ENCODE assay signal across 18 mouse cellular contexts in the genomic region with DNA sequence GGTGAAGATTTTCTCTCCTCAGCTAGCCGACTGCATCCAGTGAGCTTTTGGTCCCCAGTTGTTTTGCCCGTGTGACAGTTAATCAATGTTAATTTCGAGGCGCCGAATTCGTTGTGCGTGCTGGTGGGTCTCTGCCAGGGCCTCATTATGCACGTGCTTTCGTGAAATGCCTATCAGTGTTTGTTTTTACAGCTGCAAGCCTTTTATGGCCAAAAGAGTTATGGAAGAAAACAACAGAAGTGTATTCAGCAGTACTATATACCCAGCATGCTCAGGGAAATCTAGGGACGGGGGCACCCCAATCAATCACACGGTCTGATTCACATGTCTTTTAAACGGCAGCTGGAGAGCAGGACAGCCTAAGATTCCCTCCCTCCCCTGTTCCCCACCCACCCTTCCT.
DNase-seq lines count a peak whose midpoint lies in the region; ATAC-seq lines count a peak whose summit lies in the region.
"Had no signal": no experiment of that assay in that cellular context is flagged by ENCODE, and none has a peak within 500 bp of the region (broad histone marks: within the 10 kb centered on the region; RNA-seq: fewer than 3 reads in every experiment).

No protein-coding gene starts in this region.

- H3K36me3 ChIP-seq in midbrain, embryonic 12.5 days = no peaks in the 10 kb centered on the region
- H3K36me3 ChIP-seq in midbrain, embryonic 11.5 days (ENCODE audit: control insufficient read depth, insufficient read depth, low read length) = no peaks in the 10 kb centered on the region
- no peaks in the 10 kb centered on the region for H3K36me3 ChIP-seq in embryonic facial prominence, embryonic 15.5 days
- no peaks in the 10 kb centered on the region for H3K36me3 ChIP-seq in hindbrain, embryonic 13.5 days
- no peaks in the 10 kb centered on the region for H3K36me3 ChIP-seq in neural tube, embryonic 14.5 days (ENCODE audit: control insufficient read depth, insufficient read depth, low read length)
- H3K36me3 ChIP-seq: embryonic facial prominence, embryonic 12.5 days; heart, embryonic 13.5 days had no signal

- no peak overlapping the region for H3K9ac ChIP-seq in midbrain, embryonic 12.5 days (replicated peaks)
- no peak overlapping the region for H3K9ac ChIP-seq in midbrain, embryonic 11.5 days (ENCODE audit: low read length)
- no peak overlapping the region for H3K9ac ChIP-seq in embryonic facial prominence, embryonic 15.5 days
- 0 out of 2 replicates have a peak overlapping the region, but pooled peaks have one; percentile 46 for H3K9ac ChIP-seq in hindbrain, embryonic 13.5 days
- no peak overlapping the region for H3K9ac ChIP-seq in neural tube, embryonic 14.5 days (replicated peaks; ENCODE audit: low read depth, low read length)
- H3K9ac ChIP-seq: embryonic facial prominence, embryonic 12.5 days; heart, embryonic 13.5 days had no signal

- 0 out of 2 replicates have a peak overlapping the region, but pooled peaks have one; percentile 46 for H3K27ac ChIP-seq in midbrain, embryonic 12.5 days (replicated peaks)
- no peak overlapping the region for H3K27ac ChIP-seq in midbrain, embryonic 11.5 days (ENCODE audit: low read depth, low read length)
- H3K27ac ChIP-seq in embryonic facial prominence, embryonic 15.5 days (replicated peaks) = no peak overlapping the region
- peak overlapping the region; percentile 76 for H3K27ac ChIP-seq in hindbrain, embryonic 13.5 days
- no peak overlapping the region for H3K27ac ChIP-seq in neural tube, embryonic 14.5 days (ENCODE audit: low read depth, low read length)
- H3K27ac ChIP-seq: embryonic facial prominence, embryonic 12.5 days; heart, embryonic 13.5 days; layer of hippocampus, adult 2 months had no signal

- H3K4me2 ChIP-seq in midbrain, embryonic 12.5 days (replicated peaks) = peak overlapping the region; percentile 14; the same call in 1 of the 2 replicates
- no peak overlapping the region for H3K4me2 ChIP-seq in midbrain, embryonic 11.5 days
- peak overlapping the region; percentile 7; the same call in 1 of the 2 replicates for H3K4me2 ChIP-seq in embryonic facial prominence, embryonic 15.5 days (replicated peaks)
- peak overlapping the region; percentile 46 for H3K4me2 ChIP-seq in hindbrain, embryonic 13.5 days
- 0 out of 2 replicates have a peak overlapping the region, but pooled peaks have one; percentile 14 for H3K4me2 ChIP-seq in neural tube, embryonic 14.5 days (ENCODE audit: low read depth, low read length)
- H3K4me2 ChIP-seq: embryonic facial prominence, embryonic 12.5 days; heart, embryonic 13.5 days had no signal

- H3K9me3 ChIP-seq in midbrain, embryonic 12.5 days = no peaks in the 10 kb centered on the region
- H3K9me3 ChIP-seq in midbrain, embryonic 11.5 days (ENCODE audit: control insufficient read depth, low read length) = no peaks in the 10 kb centered on the region
- no peaks in the 10 kb centered on the region for H3K9me3 ChIP-seq in embryonic facial prominence, embryonic 15.5 days (replicated peaks)
- H3K9me3 ChIP-seq in hindbrain, embryonic 13.5 days = no peaks in the 10 kb centered on the region
- no peaks in the 10 kb centered on the region for H3K9me3 ChIP-seq in neural tube, embryonic 14.5 days (ENCODE audit: control insufficient read depth, low read length)
- H3K9me3 ChIP-seq: heart, embryonic 13.5 days; megakaryocyte, embryonic 14.5 days had no signal

- DNase-seq in midbrain, embryonic 11.5 days (ENCODE audit: low spot score, missing footprints) = no peak
- no peak for DNase-seq in right cerebral cortex, postnatal 14 days
- no peak for DNase-seq in cerebellum, postnatal 36 days
- no peak for DNase-seq in adrenal gland, postnatal 10 days
- DNase-seq: adrenal gland, adult 8-10 months; B cell, adult 2 months; gastrocnemius, postnatal 36 days; kidney, adult 9 months; liver; thymus, adult 18-20 months had no signal

- 56% methylated on average over 12 of the region's 12 CpGs for WGBS in midbrain, embryonic 12.5 days
- 72% methylated on average over 12 of the region's 12 CpGs for WGBS in midbrain, embryonic 11.5 days
- WGBS in embryonic facial prominence, embryonic 15.5 days = 54% methylated on average over 12 of the region's 12 CpGs
- 12% methylated on average over 12 of the region's 12 CpGs for WGBS in hindbrain, embryonic 13.5 days
- WGBS in neural tube, embryonic 14.5 days = 5% methylated on average over 12 of the region's 12 CpGs

- H3K4me3 ChIP-seq in midbrain, embryonic 12.5 days = no peak overlapping the region
- no peak overlapping the region for H3K4me3 ChIP-seq in midbrain, embryonic 11.5 days (ENCODE audit: low read depth, low read length)
- no peak overlapping the region for H3K4me3 ChIP-seq in embryonic facial prominence, embryonic 15.5 days (replicated peaks)
- H3K4me3 ChIP-seq in hindbrain, embryonic 13.5 days = peak overlapping the region; percentile 13
- no peak overlapping the region for H3K4me3 ChIP-seq in neural tube, embryonic 14.5 days (ENCODE audit: low read depth, low read length)
- H3K4me3 ChIP-seq: embryonic facial prominence, embryonic 12.5 days; heart, embryonic 13.5 days; layer of hippocampus, adult 2 months; megakaryocyte, embryonic 14.5 days had no signal

- no peak for ATAC-seq in midbrain, embryonic 12.5 days (ENCODE audit: low FRiP score, low read depth)
- no peak for ATAC-seq in midbrain, embryonic 11.5 days (ENCODE audit: low FRiP score)
- ATAC-seq in embryonic facial prominence, embryonic 15.5 days (ENCODE audit: insufficient number of reproducible peaks, low FRiP score, low TSS enrichment, low read depth) = no peak
- peak; percentile 72 for ATAC-seq in hindbrain, embryonic 13.5 days (ENCODE audit: low FRiP score)
- ATAC-seq in neural tube, embryonic 14.5 days (ENCODE audit: low read depth) = peak; percentile 61; the same call in 1 of the 2 replicates

- H3K4me1 ChIP-seq in midbrain, embryonic 12.5 days = peaks cover 5% of the 10 kb centered on the region; the same call in 1 of the 2 replicates
- no peaks in the 10 kb centered on the region for H3K4me1 ChIP-seq in midbrain, embryonic 11.5 days (ENCODE audit: control insufficient read depth, insufficient read depth, low read length)
- H3K4me1 ChIP-seq in embryonic facial prominence, embryonic 15.5 days = peaks cover 7% of the 10 kb centered on the region; the same call in 1 of the 2 replicates
- peaks cover 16% of the 10 kb centered on the region for H3K4me1 ChIP-seq in hindbrain, embryonic 13.5 days (replicated peaks)
- peaks cover 16% of the 10 kb centered on the region for H3K4me1 ChIP-seq in neural tube, embryonic 14.5 days (ENCODE audit: control insufficient read depth, insufficient read depth, low read length)
- H3K4me1 ChIP-seq: heart, embryonic 13.5 days; megakaryocyte, embryonic 14.5 days had no signal

- H3K27me3 ChIP-seq in midbrain, embryonic 12.5 days = no peaks in the 10 kb centered on the region
- H3K27me3 ChIP-seq in midbrain, embryonic 11.5 days (ENCODE audit: control insufficient read depth, insufficient read depth, low read length) = no peaks in the 10 kb centered on the region
- no peaks in the 10 kb centered on the region for H3K27me3 ChIP-seq in embryonic facial prominence, embryonic 15.5 days
- no peaks in the 10 kb centered on the region for H3K27me3 ChIP-seq in hindbrain, embryonic 13.5 days
- H3K27me3 ChIP-seq in neural tube, embryonic 14.5 days (ENCODE audit: control insufficient read depth, insufficient read depth, low read length) = no peaks in the 10 kb centered on the region
- H3K27me3 ChIP-seq: embryonic facial prominence, embryonic 12.5 days; heart, embryonic 13.5 days; megakaryocyte, embryonic 14.5 days had no signal

Comparison
In these comparisons a context has a peak if more than half of its experiments do, and no peak if none do; other contexts are left out.
1. H3K27ac ChIP-seq: peak in midbrain, embryonic 12.5 days (single experiment) and hindbrain, embryonic 13.5 days (single experiment); none in midbrain, embryonic 11.5 days (single experiment), embryonic facial prominence, embryonic 15.5 days (single experiment) and neural tube, embryonic 14.5 days (single experiment).
2. ATAC-seq: peak in hindbrain, embryonic 13.5 days (single experiment) and neural tube, embryonic 14.5 days (single experiment); none in midbrain, embryonic 12.5 days (single experiment), midbrain, embryonic 11.5 days (single experiment) and embryonic facial prominence, embryonic 15.5 days (single experiment).